Mouse (Mus musculus) bone marrow, adult 2 months (tissue): ENCODE results near the gene Tnnc1.

ENCODE experiments used
- CTCF ChIP-seq: fragments of 200-500 bp; IDR thresholded peaks from 2 replicates; pipeline ENCODE4 v1.5.1; 2011; ENCODE audit warnings: low read length, control low read depth; ENCODE audit not compliant: control insufficient read depth, insufficient read depth
- POLR2A ChIP-seq: fragments of 200-500 bp; IDR thresholded peaks from 2 replicates; pipeline ENCODE4 v1.6.1; 2011; ENCODE audit warnings: low read depth, mild to moderate bottlenecking, control low read depth, low read length, borderline replicate concordance; ENCODE audit not compliant: control insufficient read depth

- TF ChIP-seq CTCF, result no peak
- no peak for TF ChIP-seq POLR2A
Observed at GRCm38 (mm10) chr14:31245946-31246345, 37.8 kb downstream of the Tnnc1 start.
